Mouse (Mus musculus): ENCODE measurements around the gene Dab1. TPM values are rescaled to one million over a fixed set of nuclear protein-coding genes. Genes with fewer than 3 reads are reported as not detected.

The Dab1 gene
- polyA plus RNA-seq, 1 experiment from 2014 or later: 9.8 TPM

- peaks cover 7% of the 10 kb centered on the region; the same call in 1 of the 2 replicates for H3K4me1 ChIP-seq
- H3K27me3 ChIP-seq (ENCODE audit: low read depth, poor library complexity, severe bottlenecking): no peaks in the 10 kb centered on the region
- no peak for DNase-seq (ENCODE audit: low spot score)
- no peaks in the 10 kb centered on the region for H3K9me3 ChIP-seq (replicated peaks)
- H3K4me3 ChIP-seq: no peak overlapping the region
- 73% methylated on average over 1 of the region's 1 CpGs for WGBS
- H3K27ac ChIP-seq: no peak overlapping the region
- H3K36me3 ChIP-seq: no peaks in the 10 kb centered on the region
Observed at GRCm38 (mm10) chr4:104210796-104211195, 591.6 kb downstream of the Dab1 start.

- no peak overlapping the region for H3K27ac ChIP-seq
- H3K4me1 ChIP-seq: peaks cover 7% of the 10 kb centered on the region; the same call in 1 of the 2 replicates
- no peaks in the 10 kb centered on the region for H3K9me3 ChIP-seq (replicated peaks)
- no peaks in the 10 kb centered on the region for H3K36me3 ChIP-seq
- H3K27me3 ChIP-seq (ENCODE audit: low read depth, poor library complexity, severe bottlenecking): no peaks in the 10 kb centered on the region
- no peak for DNase-seq (ENCODE audit: low spot score)
- H3K4me3 ChIP-seq: no peak overlapping the region
- WGBS: 79% methylated on average over 9 of the region's 9 CpGs
Observed at GRCm38 (mm10) chr4:104211531-104212455, 592.6 kb downstream of the Dab1 start.

- Histone ChIP-seq H3K36me3 (no peaks in the 10 kb centered on the region), H3K27me3 (ENCODE audit: low read depth, poor library complexity, severe bottlenecking) (no peaks in the 10 kb centered on the region), H3K9me3 (replicated peaks) (no peaks in the 10 kb centered on the region), H3K27ac (no peak overlapping the region), H3K4me1 (peaks cover 7% of the 10 kb centered on the region; the same call in 1 of the 2 replicates), H3K4me3 (no peak overlapping the region)
- WGBS: 43% methylated on average over 7 of the region's 7 CpGs
- DNase-seq (ENCODE audit: low spot score): no peak
Observed at GRCm38 (mm10) chr4:104214724-104215123, 595.6 kb downstream of the Dab1 start.

GRCm38 (mm10) chr4:104217336-104217735, 598.2 kb downstream of the Dab1 start:
- H3K4me1 ChIP-seq: peaks cover 7% of the 10 kb centered on the region; the same call in 1 of the 2 replicates
- no peak overlapping the region for H3K4me3 ChIP-seq
- no peaks in the 10 kb centered on the region for H3K36me3 ChIP-seq
- no peak for DNase-seq (ENCODE audit: low spot score)
- H3K27ac ChIP-seq: no peak overlapping the region
- no peaks in the 10 kb centered on the region for H3K27me3 ChIP-seq (ENCODE audit: low read depth, poor library complexity, severe bottlenecking)
- H3K9me3 ChIP-seq (replicated peaks): no peaks in the 10 kb centered on the region
- WGBS: 41% methylated on average over 4 of the region's 4 CpGs

- no peaks in the 10 kb centered on the region for H3K27me3 ChIP-seq (ENCODE audit: low read depth, poor library complexity, severe bottlenecking)
- H3K27ac ChIP-seq: no peak overlapping the region
- 68% methylated on average over 6 of the region's 6 CpGs for WGBS
- peaks cover 9% of the 10 kb centered on the region for H3K4me1 ChIP-seq
- no peaks in the 10 kb centered on the region for H3K9me3 ChIP-seq (replicated peaks)
- H3K4me3 ChIP-seq: no peak overlapping the region
- no peak for DNase-seq (ENCODE audit: low spot score)
- H3K36me3 ChIP-seq: no peaks in the 10 kb centered on the region
Observed at GRCm38 (mm10) chr4:104218765-104219164, 599.6 kb downstream of the Dab1 start.

- Histone ChIP-seq H3K27me3 (ENCODE audit: low read depth, poor library complexity, severe bottlenecking) (no peaks in the 10 kb centered on the region), H3K27ac (no peak overlapping the region), H3K9me3 (replicated peaks) (no peaks in the 10 kb centered on the region), H3K36me3 (no peaks in the 10 kb centered on the region), H3K4me3 (no peak overlapping the region), H3K4me1 (peaks cover 5% of the 10 kb centered on the region)
- no peak for DNase-seq (ENCODE audit: low spot score)
- 20% methylated on average over 3 of the region's 3 CpGs for WGBS
Observed at GRCm38 (mm10) chr4:104220099-104220498, 600.9 kb downstream of the Dab1 start.

GRCm38 (mm10) chr4:104229296-104229695, 610.1 kb downstream of the Dab1 start:
- H3K4me3 ChIP-seq: no peak overlapping the region
- 80% methylated on average over 3 of the region's 3 CpGs for WGBS
- DNase-seq (ENCODE audit: low spot score): no peak
- no peaks in the 10 kb centered on the region for H3K27me3 ChIP-seq (ENCODE audit: low read depth, poor library complexity, severe bottlenecking)
- no peak overlapping the region for H3K27ac ChIP-seq
- H3K4me1 ChIP-seq: no peaks in the 10 kb centered on the region; the same call in 1 of the 2 replicates
- no peaks in the 10 kb centered on the region for H3K36me3 ChIP-seq
- no peaks in the 10 kb centered on the region for H3K9me3 ChIP-seq (replicated peaks)

GRCm38 (mm10) chr4:104246506-104246905, 627.3 kb downstream of the Dab1 start:
- Histone ChIP-seq H3K4me1 (no peaks in the 10 kb centered on the region), H3K36me3 (no peaks in the 10 kb centered on the region), H3K27me3 (ENCODE audit: low read depth, poor library complexity, severe bottlenecking) (no peaks in the 10 kb centered on the region), H3K9me3 (replicated peaks) (no peaks in the 10 kb centered on the region), H3K4me3 (no peak overlapping the region), H3K27ac (no peak overlapping the region)
- WGBS: 66% methylated on average over 1 of the region's 1 CpGs
- DNase-seq (ENCODE audit: low spot score): no peak

- Histone ChIP-seq H3K4me1 (no peaks in the 10 kb centered on the region), H3K36me3 (no peaks in the 10 kb centered on the region), H3K27ac (no peak overlapping the region), H3K27me3 (ENCODE audit: low read depth, poor library complexity, severe bottlenecking) (no peaks in the 10 kb centered on the region), H3K9me3 (replicated peaks) (no peaks in the 10 kb centered on the region), H3K4me3 (no peak overlapping the region)
- DNase-seq (ENCODE audit: low spot score): no peak
- WGBS: 88% methylated on average over 6 of the region's 6 CpGs
Observed at GRCm38 (mm10) chr4:104249462-104249861, 630.3 kb downstream of the Dab1 start.

- 91% methylated on average over 8 of the region's 8 CpGs for WGBS
- H3K36me3 ChIP-seq: no peaks in the 10 kb centered on the region
- H3K4me1 ChIP-seq: no peaks in the 10 kb centered on the region
- no peak overlapping the region for H3K4me3 ChIP-seq
- H3K27ac ChIP-seq: no peak overlapping the region
- no peaks in the 10 kb centered on the region for H3K27me3 ChIP-seq (ENCODE audit: low read depth, poor library complexity, severe bottlenecking)
- DNase-seq (ENCODE audit: low spot score): no peak
- no peaks in the 10 kb centered on the region for H3K9me3 ChIP-seq (replicated peaks)
Observed at GRCm38 (mm10) chr4:104257776-104258175, 638.6 kb downstream of the Dab1 start.

- no peak overlapping the region for H3K4me3 ChIP-seq
- H3K27ac ChIP-seq: no peak overlapping the region
- no peaks in the 10 kb centered on the region for H3K27me3 ChIP-seq (ENCODE audit: low read depth, poor library complexity, severe bottlenecking)
- 92% methylated on average over 6 of the region's 6 CpGs for WGBS
- H3K4me1 ChIP-seq: no peaks in the 10 kb centered on the region
- H3K9me3 ChIP-seq (replicated peaks): no peaks in the 10 kb centered on the region
- DNase-seq (ENCODE audit: low spot score): no peak
- H3K36me3 ChIP-seq: no peaks in the 10 kb centered on the region
Observed at GRCm38 (mm10) chr4:104269422-104270172, 650.4 kb downstream of the Dab1 start.

- Histone ChIP-seq H3K27me3 (ENCODE audit: low read depth, poor library complexity, severe bottlenecking) (no peaks in the 10 kb centered on the region), H3K9me3 (replicated peaks) (no peaks in the 10 kb centered on the region), H3K36me3 (no peaks in the 10 kb centered on the region), H3K4me1 (no peaks in the 10 kb centered on the region), H3K27ac (no peak overlapping the region), H3K4me3 (no peak overlapping the region)
- DNase-seq (ENCODE audit: low spot score): no peak
- 92% methylated on average over 5 of the region's 5 CpGs for WGBS
Observed at GRCm38 (mm10) chr4:104270173-104270557, 651.0 kb downstream of the Dab1 start.

GRCm38 (mm10) chr4:104275260-104275659, 656.1 kb downstream of the Dab1 start:
- Histone ChIP-seq H3K27me3 (ENCODE audit: low read depth, poor library complexity, severe bottlenecking) (no peaks in the 10 kb centered on the region), H3K4me3 (no peak overlapping the region), H3K36me3 (no peaks in the 10 kb centered on the region), H3K9me3 (replicated peaks) (no peaks in the 10 kb centered on the region), H3K27ac (no peak overlapping the region), H3K4me1 (no peaks in the 10 kb centered on the region)
- WGBS: 100% methylated on average over 1 of the region's 1 CpGs
- no peak for DNase-seq (ENCODE audit: low spot score)

Data from limb, embryonic 10.5 days (tissue).